Mouse (Mus musculus): Measurements from ENCODE around the gene Mob3c.

Mob3c gene

DNA sequence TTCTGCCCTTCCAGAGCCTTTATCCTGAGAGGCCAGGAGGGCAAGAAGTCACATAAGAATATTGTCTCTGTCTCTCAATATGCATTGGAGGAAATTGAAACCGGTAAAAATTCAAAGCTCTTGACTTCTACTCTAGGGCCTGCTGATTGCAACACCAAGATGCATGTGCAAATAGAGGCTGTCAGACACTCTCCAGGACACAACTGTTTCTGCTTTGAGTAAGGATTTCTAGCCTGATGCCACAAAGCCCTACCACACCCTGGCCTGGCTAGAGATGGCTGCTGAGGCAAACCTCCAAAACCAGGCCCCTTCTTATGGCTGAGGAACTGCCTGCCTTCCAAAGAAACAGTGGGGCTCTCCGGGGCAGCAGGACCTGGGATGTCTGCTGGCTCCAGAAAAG lies 7.7 kb downstream of the Mob3c start:
- no peak for DNase-seq (ENCODE audit: low spot score)

GRCm38 (mm10) chr4:115838196-115838595 lies 10.3 kb downstream of the Mob3c start:
- DNase-seq (ENCODE audit: low spot score), result no peak

- DNase-seq (ENCODE audit: low spot score), result peak; percentile 72
These were observed 11.1 kb downstream of the Mob3c start, which contains the start of gene Mknk1 for GRCm38 (mm10) chr4:115838696-115839641. Mknk1 (plus strand) TSS chr4:115839198.

- DNase-seq (ENCODE audit: low spot score), result no peak
These were observed 12.1 kb downstream of the Mob3c start for GRCm38 (mm10) chr4:115839956-115840355.

DNA sequence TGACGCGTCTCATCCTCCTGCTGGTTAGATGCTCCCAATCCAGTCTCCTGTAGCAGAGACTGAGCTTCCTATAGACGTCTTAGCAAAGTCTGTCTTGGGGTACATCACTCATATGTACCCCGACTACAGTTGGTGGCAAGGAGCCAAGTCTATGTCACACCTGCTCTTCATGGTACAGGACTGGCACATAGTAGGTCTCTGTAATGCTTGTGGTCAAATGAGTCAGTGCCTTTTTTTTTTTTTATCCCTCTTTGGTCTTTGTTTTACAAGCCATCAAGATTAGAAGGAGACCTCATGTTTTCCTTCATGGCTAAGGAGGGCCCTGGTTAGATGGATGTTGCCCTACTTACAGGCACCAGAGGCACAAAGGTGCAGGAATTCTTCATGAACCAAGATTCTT lies 12.9 kb downstream of the Mob3c start:
- no peak for DNase-seq (ENCODE audit: low spot score)

- no peak for DNase-seq (ENCODE audit: low spot score)
These were observed 18.8 kb downstream of the Mob3c start for GRCm38 (mm10) chr4:115846656-115847055.

GRCm38 (mm10) chr4:115847377-115847776 lies 19.5 kb downstream of the Mob3c start:
- DNase-seq (ENCODE audit: low spot score), result no peak

- no peak for DNase-seq (ENCODE audit: low spot score)
These were observed 20.2 kb downstream of the Mob3c start for GRCm38 (mm10) chr4:115848083-115848482.

GRCm38 (mm10) chr4:115848990-115849677 lies 21.2 kb downstream of the Mob3c start:
- DNase-seq (ENCODE audit: low spot score), result no peak

DNA sequence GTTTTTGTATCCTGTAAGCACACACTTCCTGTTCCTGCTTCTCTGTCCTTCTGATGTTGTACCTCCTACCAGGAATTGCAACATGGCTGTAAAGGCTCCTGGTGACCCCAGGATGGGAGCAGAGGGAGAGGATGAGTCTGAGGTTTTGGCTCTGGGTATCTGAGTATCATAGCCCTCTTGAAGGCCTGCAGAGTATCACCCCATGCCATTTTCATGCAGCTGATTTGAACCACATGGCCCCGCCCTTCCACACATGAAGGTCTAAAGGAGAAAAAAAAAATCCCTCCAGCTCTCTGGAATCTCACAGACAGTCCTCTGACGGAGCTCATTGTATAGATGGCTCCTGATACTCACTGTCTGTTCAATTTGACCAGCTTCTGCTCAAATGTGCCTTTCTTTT lies 22.2 kb downstream of the Mob3c start:
- no peak for DNase-seq (ENCODE audit: low spot score)

DNA sequence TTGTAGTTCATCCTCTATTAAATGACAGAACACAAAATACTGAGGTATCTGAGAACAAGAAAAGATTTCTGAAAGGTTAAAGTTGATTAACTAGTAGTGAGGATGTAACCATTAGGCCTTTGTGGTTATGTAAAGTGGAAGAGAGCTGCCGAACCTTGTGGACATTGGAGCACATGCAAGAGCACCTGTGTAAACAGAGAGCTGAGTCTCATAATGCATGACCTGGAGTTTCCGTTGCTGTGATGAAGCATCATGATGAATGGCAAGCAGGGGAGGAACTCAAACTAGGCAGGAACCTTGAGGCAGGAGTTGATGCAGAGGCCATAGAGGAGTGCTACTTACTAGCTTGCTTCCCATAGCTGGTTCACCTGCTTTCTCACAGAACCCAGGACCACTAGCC lies 22.7 kb downstream of the Mob3c start:
- no peak for DNase-seq (ENCODE audit: low spot score)

DNA sequence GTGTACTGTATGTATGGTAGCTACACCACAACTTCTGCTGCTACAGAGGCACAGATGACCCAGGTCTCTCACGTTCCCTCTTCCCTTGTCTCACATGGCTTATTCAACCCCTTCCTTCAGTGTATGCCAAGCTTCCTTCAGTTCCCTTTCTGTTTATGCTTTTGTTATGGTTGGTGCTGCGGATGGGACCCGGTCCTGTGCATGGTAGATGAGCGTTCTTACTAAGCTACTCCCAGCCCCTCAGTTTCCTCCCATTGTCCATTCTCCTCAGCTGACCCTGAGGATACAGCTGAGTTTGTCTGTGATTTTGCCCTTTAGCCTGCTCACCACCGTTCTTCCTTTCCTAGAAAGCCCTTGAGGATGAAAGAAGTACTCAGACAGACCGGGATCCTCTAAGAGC lies 23.7 kb downstream of the Mob3c start:
- no peak for DNase-seq (ENCODE audit: low spot score)

DNA sequence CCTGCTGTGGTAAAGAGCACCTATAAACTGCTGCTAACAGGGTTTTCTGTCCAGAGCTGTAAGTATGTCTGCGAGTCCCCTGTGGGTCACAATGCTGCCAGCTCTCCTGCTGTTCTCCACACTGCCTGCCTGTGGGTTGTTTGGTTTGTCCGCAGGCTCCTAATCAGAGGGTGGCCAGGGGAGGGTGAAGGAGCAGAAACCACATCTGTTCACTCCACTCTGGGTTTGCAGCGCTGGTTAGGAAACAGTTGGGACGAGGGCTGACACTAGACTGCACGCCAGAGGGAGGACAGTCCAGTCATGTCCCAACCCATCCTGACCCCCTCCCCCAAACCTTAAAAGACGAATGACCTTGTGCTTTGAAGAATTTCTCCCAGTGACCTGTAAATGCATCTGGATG lies 27.2 kb downstream of the Mob3c start:
- no peak for DNase-seq (ENCODE audit: low spot score)

- no peak for DNase-seq (ENCODE audit: low spot score)
These were observed 27.7 kb downstream of the Mob3c start for GRCm38 (mm10) chr4:115855609-115856008.

GRCm38 (mm10) chr4:115856282-115856681 lies 28.4 kb downstream of the Mob3c start:
- no peak for DNase-seq (ENCODE audit: low spot score)

DNA sequence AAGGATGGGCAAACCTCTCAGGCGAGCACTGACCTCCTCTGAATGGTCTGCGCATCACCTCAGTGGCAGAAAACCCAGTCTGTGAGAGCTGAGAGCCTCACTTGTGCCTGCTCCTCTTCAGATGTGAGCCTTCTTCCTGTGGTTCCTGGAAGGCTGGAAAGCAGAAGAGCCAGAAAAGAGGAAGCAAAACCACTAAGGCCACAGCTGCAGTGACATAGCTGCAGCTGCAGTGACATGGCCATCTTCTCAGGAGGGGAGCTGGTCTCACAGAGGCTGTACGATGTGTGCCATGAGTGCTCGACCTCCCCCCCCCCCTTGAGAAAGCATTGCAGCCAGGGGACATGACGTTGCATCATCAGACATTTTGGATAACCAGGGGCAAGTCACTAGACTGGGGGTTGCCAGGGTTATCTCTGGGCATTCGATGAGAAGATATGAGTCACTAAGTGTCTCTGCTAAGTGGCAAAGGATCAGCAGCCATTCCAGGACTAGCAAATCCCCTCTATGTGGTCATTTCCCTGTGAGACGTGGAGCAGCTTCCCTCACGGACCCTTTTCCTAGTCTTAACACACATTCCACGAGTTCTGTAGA lies 29.5 kb downstream of the Mob3c start:
- no peak for DNase-seq (ENCODE audit: low spot score)

DNA sequence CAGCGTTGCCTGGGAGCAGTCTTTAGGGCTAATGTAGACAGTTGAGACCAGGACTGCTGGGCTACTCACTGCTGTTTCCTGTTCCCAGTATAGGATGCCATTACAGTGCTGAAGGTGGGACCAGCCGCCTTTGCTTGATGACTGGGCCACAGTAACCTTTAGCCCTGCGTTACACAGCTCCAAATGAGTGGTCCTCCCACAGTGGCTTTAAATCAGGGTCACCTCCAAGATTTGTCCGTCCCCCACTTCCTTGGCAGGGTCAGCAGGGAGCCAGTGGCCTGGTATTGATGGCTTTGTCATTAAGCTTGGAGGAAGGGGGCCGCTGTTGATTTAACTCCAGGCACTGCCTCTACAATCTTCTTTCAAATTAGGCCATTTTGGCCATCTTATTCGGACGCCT lies 35.5 kb downstream of the Mob3c start:
- DNase-seq (ENCODE audit: low spot score), result no peak

DNA sequence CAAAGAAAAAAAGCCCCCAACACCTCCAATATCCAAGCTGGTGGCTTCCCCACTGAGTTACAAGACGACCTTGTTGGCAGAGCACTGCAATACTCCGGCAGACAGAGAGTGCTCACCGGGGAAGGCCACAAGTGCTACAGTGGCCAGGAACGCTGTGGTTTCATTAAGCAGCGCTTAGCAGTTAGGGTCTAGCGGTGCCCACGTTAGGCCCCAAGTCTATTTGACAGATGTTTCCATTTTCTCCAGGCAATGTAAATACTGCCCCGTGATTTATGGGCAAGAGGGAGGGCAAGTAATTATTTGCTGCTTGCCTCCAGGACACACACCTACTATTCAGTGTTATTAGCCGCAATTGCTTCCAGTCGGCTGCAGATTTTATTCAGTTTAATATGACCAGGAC lies 36.0 kb downstream of the Mob3c start:
- no peak for DNase-seq (ENCODE audit: low spot score)

GRCm38 (mm10) chr4:115869512-115870210 lies 41.8 kb downstream of the Mob3c start:
- DNase-seq (ENCODE audit: low spot score), result no peak

- DNase-seq (ENCODE audit: low spot score), result no peak
These were observed 45.3 kb downstream of the Mob3c start for GRCm38 (mm10) chr4:115873231-115873630.

GRCm38 (mm10) chr4:115878216-115878678 lies 50.4 kb downstream of the Mob3c start:
- no peak for DNase-seq (ENCODE audit: low spot score)

GRCm38 (mm10) chr4:115878828-115879227 lies 50.9 kb downstream of the Mob3c start:
- no peak for DNase-seq (ENCODE audit: low spot score)
